Mouse (Mus musculus) liver, embryonic 14.5 days (tissue): ENCODE measurements around the gene Cracr2b. TPM values are rescaled to one million over a fixed set of nuclear protein-coding genes. Genes with fewer than 3 reads are reported as not detected.

Source experiments
- ATAC-seq: fragments of 200-750 bp; cut with Nextera tagmentation; 2 replicates; pipeline ENCODE4 v1.8.0; 2017; ENCODE audit warnings: moderate number of reproducible peaks, mild to moderate bottlenecking, moderate library complexity; ENCODE audit not compliant: insufficient read depth
- DNase-seq, 3 experiments: peaks; one replicate each; pipeline ENCODE4 v3.0.0-alpha.2; 2012 to 2013; ENCODE audit warnings: low read depth in 3 of 3, low spot score in 3 of 3
- H3K27ac ChIP-seq: fragments of 300-500 bp; sonication (generic); 2 replicates; pipeline ENCODE4 v1.5.1; 2014; ENCODE audit warnings: moderate library complexity, mild to moderate bottlenecking, control low read depth, inconsistent platforms
- H3K27me3 ChIP-seq: fragments of 300-500 bp; sonication (generic); 2 replicates; pipeline ENCODE4 v1.6.1; 2014; ENCODE audit warnings: mild to moderate bottlenecking, low read length, moderate library complexity; ENCODE audit not compliant: control insufficient read depth, insufficient read depth
- H3K36me3 ChIP-seq: fragments of 300-500 bp; sonication (generic); replicated peaks from 2 replicates; pipeline ENCODE4 v1.6.1; 2014; ENCODE audit warnings: low read depth; ENCODE audit not compliant: control insufficient read depth, insufficient read depth
- H3K4me1 ChIP-seq, 2 experiments: fragments of 200-500 bp in 1 of 2; fragments of 300-500 bp in 1 of 2; sonication (generic) in 1 of 2; replicated peaks; 2 replicates each; pipeline ENCODE4 v1.6.1; 2012 to 2014; ENCODE audit warnings: antibody characterized with exemption in 1 of 2, inconsistent platforms in 1 of 2, low read length in 1 of 2; ENCODE audit not compliant: control insufficient read depth in 2 of 2, insufficient read depth in 2 of 2
- H3K4me2 ChIP-seq: fragments of 300-500 bp; sonication (generic); 2 replicates; pipeline ENCODE4 v1.6.1; 2014; ENCODE audit warnings: low read depth, mild to moderate bottlenecking, control low read depth, moderate library complexity
- H3K4me3 ChIP-seq, 2 experiments: fragments of 200-500 bp in 1 of 2; fragments of 300-500 bp in 1 of 2; sonication (generic) in 1 of 2; 2 replicates each; pipeline ENCODE4 v1.5.1; 2012 to 2014; ENCODE audit warnings: low read depth in 2 of 2, low read length in 2 of 2, mild to moderate bottlenecking in 2 of 2, control low read depth in 1 of 2, inconsistent platforms in 1 of 2, moderate library complexity in 1 of 2; ENCODE audit not compliant: insufficient read depth in 1 of 2
- H3K9ac ChIP-seq: fragments of 300-500 bp; sonication (generic); replicated peaks from 2 replicates; pipeline ENCODE4 v1.6.1; 2014; ENCODE audit warnings: mild to moderate bottlenecking, control low read depth, moderate library complexity
- H3K9me3 ChIP-seq: fragments of 300-500 bp; sonication (generic); 2 replicates; pipeline ENCODE4 v1.6.1; 2016; ENCODE audit warnings: low read length, mixed read lengths; ENCODE audit not compliant: control insufficient read depth
- CTCF ChIP-seq: IDR thresholded peaks from 2 replicates; pipeline ENCODE4 v1.5.1; 2016; ENCODE audit warnings: antibody characterized with exemption, low read depth, control low read depth
- EP300 ChIP-seq: IDR thresholded peaks from 2 replicates; pipeline ENCODE4 v1.6.1; 2016; ENCODE audit warnings: antibody characterized with exemption, low read depth
- WGBS: fragments of 180-500 bp; shearing (Covaris S2); extraction: QIAGEN DNeasy Blood & Tissue Kit; methylation state at CpG from one replicate; pipeline ENCODE4 v1.1.7; 2014; ENCODE audit not compliant: insufficient replicate concordance; 5-methylcytosine and 5-hydroxymethylcytosine counted together
- polyA plus RNA-seq, 2 experiments: library from polyadenylated mRNA; depleted of rRNA in 1 of 2; stranded (reverse) in 1 of 2; unstranded in 1 of 2; fragments of >200 nt; fragmentation: Nextera tagmentation in 1 of 2; extraction: Ambion mirVana in 1 of 2; gene quantifications; 2 replicates each; pipeline versions ENCODE4 v1.2.1 to v1.2.3; 2012 to 2014

The Cracr2b gene
- polyA plus RNA-seq, 2 experiments = 0.89 to 2.6 TPM

DNA sequence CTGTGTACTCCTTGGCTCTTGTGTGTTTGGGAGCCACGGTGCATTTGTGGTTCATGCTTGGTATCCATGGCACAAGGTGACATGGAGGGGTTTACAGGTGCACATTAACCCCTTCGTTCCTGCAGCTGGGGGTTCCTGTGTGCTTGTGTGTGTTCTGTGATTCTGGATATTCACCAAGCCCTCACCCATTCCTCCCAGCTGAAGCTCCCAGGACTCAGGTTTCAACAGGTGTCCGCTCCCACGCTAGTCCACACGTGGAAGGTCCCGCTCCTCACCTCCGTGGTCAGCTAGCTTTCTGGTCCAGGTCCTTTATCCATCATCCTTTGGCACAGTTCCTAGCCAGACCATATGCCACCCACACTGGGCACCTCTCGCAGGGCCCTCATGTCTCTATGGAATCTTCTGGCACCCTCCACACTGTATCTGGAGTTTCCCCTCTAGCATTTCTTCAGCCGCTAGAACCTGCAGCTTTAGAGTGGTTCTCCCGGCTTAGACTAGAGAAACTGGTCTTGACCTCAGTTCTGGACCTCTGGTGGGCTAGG, 5.8 kb downstream of the Cracr2b start:
- DNase-seq = no peak
- Histone ChIP-seq H3K4me3 (peak overlapping the region; percentile 12 to 70; a peak in 3 of 4 replicates), H3K4me2 (peak overlapping the region; percentile 79), H3K9ac (peak overlapping the region; percentile 69), H3K36me3 (no peaks in the 10 kb centered on the region; the same call in 1 of the 2 replicates), H3K27ac (no peak overlapping the region), H3K4me1 (peaks cover 17 to 24% of the 10 kb centered on the region in 2 experiments), H3K9me3 (no peaks in the 10 kb centered on the region), H3K27me3 (peaks cover 47% of the 10 kb centered on the region)
- no peak for TF ChIP-seq CTCF
- no peak for TF ChIP-seq EP300
- WGBS = 58% methylated on average over 10 of the region's 10 CpGs
- ATAC-seq = 0 out of 2 replicates have a peak, but pooled peaks have one; percentile 0

DNA sequence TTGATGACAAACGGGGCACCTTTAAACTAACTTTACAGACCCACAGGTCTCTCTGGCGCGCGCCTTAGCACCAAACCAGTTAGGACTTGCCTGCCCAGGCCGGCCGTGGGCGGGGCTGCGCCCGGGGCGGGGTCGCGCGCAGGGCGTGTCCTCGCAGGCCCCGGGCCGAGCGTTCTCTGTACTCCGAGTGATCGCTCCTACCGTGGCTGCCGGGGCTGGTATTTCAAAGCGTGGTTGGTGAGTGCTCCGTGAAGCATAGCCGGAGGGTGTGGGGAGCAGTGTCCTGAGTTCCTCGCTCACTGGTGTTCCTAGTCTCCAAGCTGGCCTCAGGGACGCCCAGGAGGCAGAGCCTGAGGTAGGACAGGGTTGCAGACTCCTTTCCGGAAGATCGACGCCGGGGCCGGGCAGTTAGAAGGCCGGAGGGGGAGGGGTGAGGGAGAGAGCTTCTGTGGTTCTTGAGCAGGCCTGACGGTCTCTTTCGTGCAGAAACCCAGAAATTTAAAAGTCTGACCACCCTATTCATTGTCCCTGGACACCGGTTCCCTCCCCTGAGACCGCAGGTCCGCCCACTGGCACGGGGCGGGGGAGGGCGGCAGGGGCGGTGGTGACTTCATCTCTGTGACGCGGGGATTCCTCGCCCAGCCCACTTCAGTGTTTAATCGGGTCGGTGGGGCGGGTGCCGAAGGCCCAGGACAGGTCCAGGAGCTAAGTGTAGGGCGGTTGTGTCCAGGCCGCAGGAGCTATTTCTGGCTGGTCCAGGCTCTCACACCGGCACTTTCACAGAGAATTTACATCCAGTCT, 6.5 kb downstream of the Cracr2b start, which contains the start of gene Cd151:
Cd151 (plus strand) TSS at position 163 of the 801 bp plus-strand sequence.
- H3K27ac ChIP-seq = peak within 1 kb of the TSS; percentile 49
- peak within 1 kb of the TSS; percentile 69 for H3K9ac ChIP-seq
- peaks cover 17 to 24% of the 10 kb centered on the region in 2 experiments for H3K4me1 ChIP-seq
- H3K27me3 ChIP-seq = peaks cover 40% of the 10 kb centered on the region
- TF ChIP-seq CTCF = no peak
- TF ChIP-seq EP300 = no peak
- WGBS = under 1% methylated on average over 52 of the region's 52 CpGs
- peak; percentile 76 to 82 (median 77) for DNase-seq
- no peaks in the 10 kb centered on the region for H3K9me3 ChIP-seq
- H3K4me2 ChIP-seq = peak within 1 kb of the TSS; percentile 79
- H3K4me3 ChIP-seq = peak within 1 kb of the TSS; percentile 70 to 92
- H3K36me3 ChIP-seq = peaks cover 4% of the 10 kb centered on the region
- ATAC-seq = peak; percentile 89

DNA sequence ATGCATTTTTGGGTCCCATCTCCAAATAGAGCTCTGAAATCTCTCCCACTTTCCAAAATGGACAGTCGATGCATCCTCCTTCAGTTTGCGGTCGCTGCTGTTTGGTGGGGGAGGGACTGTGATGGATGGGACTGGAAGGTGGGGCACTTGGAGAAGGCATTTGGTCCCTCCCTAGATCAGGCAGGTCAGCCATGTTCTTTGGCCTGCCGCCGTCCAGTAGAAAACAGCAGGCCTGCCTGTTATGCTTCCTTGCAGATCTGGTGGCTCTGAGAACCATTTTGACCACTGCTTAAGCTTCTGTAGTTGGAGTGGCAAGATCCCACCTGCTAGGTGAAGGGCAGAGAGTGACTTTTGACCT, 7.2 kb downstream of the Cracr2b start:
- H3K4me1 ChIP-seq = peaks cover 17 to 24% of the 10 kb centered on the region in 2 experiments
- peaks cover 9% of the 10 kb centered on the region for H3K36me3 ChIP-seq
- H3K9me3 ChIP-seq = no peaks in the 10 kb centered on the region
- H3K27me3 ChIP-seq = peaks cover 33% of the 10 kb centered on the region
- no peak for ATAC-seq
- TF ChIP-seq EP300 = no peak
- TF ChIP-seq CTCF = no peak
- peak overlapping the region; percentile 70 to 92 for H3K4me3 ChIP-seq
- WGBS = 19% methylated on average over 5 of the region's 5 CpGs
- DNase-seq = no peak
- H3K4me2 ChIP-seq = peak overlapping the region; percentile 79
- peak overlapping the region; percentile 49 for H3K27ac ChIP-seq
- peak overlapping the region; percentile 69 for H3K9ac ChIP-seq

DNA sequence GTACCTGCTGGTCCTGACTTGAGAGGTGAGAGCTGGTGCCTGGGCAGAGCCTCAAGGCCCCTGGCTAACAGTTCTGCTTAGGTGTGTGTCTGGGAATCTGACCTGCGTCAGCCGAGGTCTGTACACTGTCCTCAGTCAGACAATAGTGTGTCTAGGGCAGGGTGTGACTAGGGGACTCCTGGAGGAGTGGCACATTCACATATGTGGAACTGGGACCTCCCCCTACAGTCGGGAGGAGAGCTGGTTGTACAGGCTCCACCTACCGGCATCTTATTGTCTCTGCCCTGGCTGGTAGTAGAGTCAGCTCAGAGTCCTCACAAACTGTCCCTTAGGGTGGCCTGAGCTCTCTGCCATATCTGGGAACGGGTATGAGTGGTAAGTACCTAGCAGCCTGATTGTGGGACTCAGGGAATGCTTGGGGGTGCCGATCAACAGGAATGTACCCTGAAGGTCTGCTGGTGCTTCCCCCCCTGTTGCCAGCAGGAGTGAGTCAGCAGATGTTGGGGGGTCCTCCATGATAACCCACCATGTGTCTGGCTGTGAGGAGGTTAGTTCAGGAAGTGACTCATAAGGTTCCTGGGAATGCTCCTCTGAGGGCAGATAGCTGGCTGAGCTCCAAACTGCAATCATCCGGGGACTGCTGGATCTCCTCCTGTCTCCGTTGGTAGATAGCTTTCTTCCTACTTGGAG, 7.8 kb downstream of the Cracr2b start:
- peak in 2 of 3 experiments; percentile 61 to 69 for DNase-seq
- 7% methylated on average over 8 of the region's 8 CpGs for WGBS
- peaks cover 20 to 27% of the 10 kb centered on the region in 2 experiments for H3K4me1 ChIP-seq
- H3K27ac ChIP-seq = peak overlapping the region; percentile 49
- H3K27me3 ChIP-seq = peaks cover 27% of the 10 kb centered on the region
- no peaks in the 10 kb centered on the region for H3K9me3 ChIP-seq
- peak overlapping the region; percentile 79 for H3K4me2 ChIP-seq
- TF ChIP-seq CTCF = peak; percentile 64
- no peak for TF ChIP-seq EP300
- H3K4me3 ChIP-seq = peak overlapping the region; percentile 70 to 92
- H3K9ac ChIP-seq = peak overlapping the region; percentile 69
- peaks cover 9% of the 10 kb centered on the region for H3K36me3 ChIP-seq
- ATAC-seq = peak; percentile 62
